Mouse (Mus musculus) heart, embryonic 14.5 days (tissue): ENCODE data around the gene Srrm1. TPM values are rescaled to one million over a fixed set of nuclear protein-coding genes. Genes with fewer than 3 reads are reported as not detected.

Experiments used
- ATAC-seq: fragments of 200-750 bp; cut with Nextera tagmentation; 2 replicates; pipeline ENCODE4 v1.8.0; 2017; ENCODE audit warnings: low read depth, moderate TSS enrichment; ENCODE audit not compliant: insufficient number of reproducible peaks, insufficient read depth, low FRiP score
- H3K27ac ChIP-seq, 2 experiments: fragments of 200-500 bp in 1 of 2; fragments of 300-500 bp in 1 of 2; sonication (generic) in 1 of 2; replicated peaks in 1 of 2; 2 replicates each; pipeline ENCODE4 v1.5.1; 2012 to 2014; ENCODE audit warnings: low read depth in 2 of 2, low read length in 2 of 2, control low read depth in 1 of 2, mild to moderate bottlenecking in 1 of 2, mixed read lengths in 1 of 2; ENCODE audit not compliant: control insufficient read depth in 1 of 2, insufficient read depth in 1 of 2
- H3K27me3 ChIP-seq: fragments of 300-500 bp; sonication (generic); 2 replicates; pipeline ENCODE4 v1.6.1; 2014; ENCODE audit warnings: mild to moderate bottlenecking, low read length, control low read depth; ENCODE audit not compliant: control insufficient read depth, insufficient read depth
- H3K36me3 ChIP-seq: fragments of 300-500 bp; sonication (generic); 2 replicates; pipeline ENCODE4 v1.6.1; 2014; ENCODE audit warnings: mild to moderate bottlenecking, control low read depth, low read length, mixed read lengths; ENCODE audit not compliant: control insufficient read depth, insufficient read depth
- H3K4me1 ChIP-seq, 2 experiments: fragments of 200-500 bp in 1 of 2; fragments of 300-500 bp in 1 of 2; sonication (generic) in 1 of 2; 2 replicates each; pipeline ENCODE4 v1.6.1; 2012 to 2014; ENCODE audit warnings: low read length in 2 of 2, control low read depth in 1 of 2, mixed read lengths in 1 of 2; ENCODE audit not compliant: control insufficient read depth in 2 of 2, insufficient read depth in 2 of 2
- H3K4me2 ChIP-seq: fragments of 300-500 bp; sonication (generic); 2 replicates; pipeline ENCODE4 v1.6.1; 2014; ENCODE audit warnings: mild to moderate bottlenecking, low read length
- H3K4me3 ChIP-seq, 2 experiments: fragments of 200-500 bp in 1 of 2; fragments of 300-500 bp in 1 of 2; sonication (generic) in 1 of 2; 2 replicates each; pipeline ENCODE4 v1.5.1; 2012 to 2014; ENCODE audit warnings: low read length in 2 of 2, mild to moderate bottlenecking in 2 of 2, control low read depth in 1 of 2, low read depth in 1 of 2, moderate library complexity in 1 of 2; ENCODE audit not compliant: control insufficient read depth in 1 of 2, insufficient read depth in 1 of 2
- H3K9ac ChIP-seq: fragments of 300-500 bp; sonication (generic); 2 replicates; pipeline ENCODE4 v1.6.1; 2014; ENCODE audit warnings: mild to moderate bottlenecking, low read length
- H3K9me3 ChIP-seq: fragments of 300-500 bp; sonication (generic); 2 replicates; pipeline ENCODE4 v1.6.1; 2016; ENCODE audit warnings: low read length, control low read depth; ENCODE audit not compliant: control insufficient read depth
- WGBS: fragments of 180-500 bp; shearing (Covaris S2); extraction: QIAGEN DNeasy Blood & Tissue Kit; methylation state at CpG from one replicate; pipeline ENCODE4 v1.1.7; 2014; 5-methylcytosine and 5-hydroxymethylcytosine counted together
- polyA plus RNA-seq: library from polyadenylated mRNA; unstranded; fragments of >200 nt; fragmentation: Nextera tagmentation; extraction: Ambion mirVana; gene quantifications from 2 replicates; pipeline ENCODE4 v1.2.1, GENCODE M21; 2014

Gene Srrm1
- polyA plus RNA-seq, 1 experiment from 2014 or later = 120 TPM

- Histone ChIP-seq H3K4me3 (no peak overlapping the region), H3K27me3 (no peaks in the 10 kb centered on the region), H3K4me1 (peaks cover 27 to 30% of the 10 kb centered on the region in 2 experiments), H3K27ac (no peak overlapping the region), H3K9me3 (no peaks in the 10 kb centered on the region), H3K9ac (no peak overlapping the region), H3K36me3 (no peaks in the 10 kb centered on the region), H3K4me2 (no peak overlapping the region)
- 85% methylated on average over 10 of the region's 10 CpGs for WGBS
- no peak for ATAC-seq
These were observed 50.9 kb downstream of the Srrm1 start for GRCm38 (mm10) chr4:135302261-135302660.

- Histone ChIP-seq H3K4me1 (peaks cover 16 to 20% of the 10 kb centered on the region in 2 experiments), H3K27me3 (no peaks in the 10 kb centered on the region), H3K36me3 (no peaks in the 10 kb centered on the region), H3K27ac (0 out of 4 replicates have a peak overlapping the region, but pooled peaks of 1 of the 2 experiments have one; percentile 9), H3K9ac (no peak overlapping the region), H3K4me2 (no peak overlapping the region), H3K9me3 (no peaks in the 10 kb centered on the region), H3K4me3 (no peak overlapping the region)
- WGBS = 21% methylated on average over 3 of the region's 3 CpGs
- no peak for ATAC-seq
These were observed 52.0 kb downstream of the Srrm1 start for GRCm38 (mm10) chr4:135301166-135301565.

- Histone ChIP-seq H3K4me3 (no peak overlapping the region), H3K4me1 (peaks cover 16 to 18% of the 10 kb centered on the region in 2 experiments), H3K36me3 (no peaks in the 10 kb centered on the region), H3K27me3 (no peaks in the 10 kb centered on the region), H3K9ac (no peak overlapping the region), H3K4me2 (no peak overlapping the region), H3K9me3 (no peaks in the 10 kb centered on the region), H3K27ac (no peak overlapping the region)
- 87% methylated on average over 26 of the region's 26 CpGs for WGBS
- ATAC-seq = no peak
These were observed 52.7 kb downstream of the Srrm1 start for GRCm38 (mm10) chr4:135300248-135301041.

- Histone ChIP-seq H3K27me3 (no peaks in the 10 kb centered on the region), H3K9me3 (no peaks in the 10 kb centered on the region), H3K4me1 (peaks cover 16 to 18% of the 10 kb centered on the region in 2 experiments), H3K27ac (peak overlapping the region; percentile 57 to 68), H3K36me3 (no peaks in the 10 kb centered on the region), H3K4me2 (no peak overlapping the region), H3K9ac (peak overlapping the region; percentile 38), H3K4me3 (no peak overlapping the region)
- no peak for ATAC-seq
- 79% methylated on average over 10 of the region's 10 CpGs for WGBS
These were observed 54.4 kb downstream of the Srrm1 start for GRCm38 (mm10) chr4:135298680-135299079.

- ATAC-seq = peak; percentile 58; the same call in 1 of the 2 replicates
- Histone ChIP-seq H3K4me3 (no peak overlapping the region), H3K27me3 (no peaks in the 10 kb centered on the region), H3K9ac (peak overlapping the region; percentile 38), H3K36me3 (no peaks in the 10 kb centered on the region), H3K9me3 (no peaks in the 10 kb centered on the region), H3K4me1 (peaks cover 16 to 18% of the 10 kb centered on the region in 2 experiments), H3K27ac (peak overlapping the region; percentile 57 to 68), H3K4me2 (no peak overlapping the region; the same call in 1 of the 2 replicates)
- WGBS = 54% methylated on average over 15 of the region's 15 CpGs
These were observed 55.1 kb downstream of the Srrm1 start for GRCm38 (mm10) chr4:135297931-135298546.

- Histone ChIP-seq H3K27me3 (no peaks in the 10 kb centered on the region), H3K9me3 (no peaks in the 10 kb centered on the region), H3K9ac (no peak overlapping the region), H3K36me3 (no peaks in the 10 kb centered on the region), H3K4me1 (peaks cover 22 to 24% of the 10 kb centered on the region in 2 experiments), H3K27ac (peak overlapping the region in 1 of 2 experiments; percentile 68; a peak in 1 of 4 replicates), H3K4me2 (no peak overlapping the region), H3K4me3 (no peak overlapping the region)
- 74% methylated on average over 7 of the region's 7 CpGs for WGBS
- ATAC-seq = peak; percentile 36
These were observed 56.0 kb downstream of the Srrm1 start for GRCm38 (mm10) chr4:135297146-135297545.

GRCm38 (mm10) chr4:135296565-135296964 lies 56.6 kb downstream of the Srrm1 start:
- Histone ChIP-seq H3K4me3 (no peak overlapping the region), H3K9ac (no peak overlapping the region), H3K36me3 (no peaks in the 10 kb centered on the region), H3K4me1 (peaks cover 28 to 29% of the 10 kb centered on the region in 2 experiments), H3K27ac (peak overlapping the region in 1 of 2 experiments; percentile 30; a peak in 1 of 4 replicates), H3K9me3 (no peaks in the 10 kb centered on the region), H3K4me2 (no peak overlapping the region), H3K27me3 (no peaks in the 10 kb centered on the region)
- ATAC-seq = no peak
